Mouse (Mus musculus) liver, embryonic 13.5 days (tissue): ENCODE results near the gene Tbk1. TPM values are rescaled to one million over a fixed set of nuclear protein-coding genes. Genes with fewer than 3 reads are reported as not detected.

Source experiments
- ATAC-seq: fragments of 200-750 bp; cut with Nextera tagmentation; 2 replicates; pipeline ENCODE4 v1.8.0; 2017; ENCODE audit warnings: low read depth, mild to moderate bottlenecking, moderate number of reproducible peaks, moderate library complexity
- DNase-seq: peaks from one replicate; pipeline ENCODE4 v3.0.0; 2022
- H3K27ac ChIP-seq: fragments of 300-500 bp; sonication (generic); 2 replicates; pipeline ENCODE4 v1.5.1; 2015; ENCODE audit warnings: moderate library complexity, mild to moderate bottlenecking, inconsistent platforms
- H3K27me3 ChIP-seq: fragments of 300-500 bp; sonication (generic); 2 replicates; pipeline ENCODE4 v1.6.1; 2015; ENCODE audit warnings: mild to moderate bottlenecking, inconsistent platforms
- H3K36me3 ChIP-seq: fragments of 300-500 bp; sonication (generic); 2 replicates; pipeline ENCODE4 v1.6.1; 2015; ENCODE audit warnings: mild to moderate bottlenecking, inconsistent platforms
- H3K4me1 ChIP-seq: fragments of 300-500 bp; sonication (generic); replicated peaks from 2 replicates; pipeline ENCODE4 v1.6.1; 2015; ENCODE audit warnings: inconsistent platforms
- H3K4me2 ChIP-seq: fragments of 300-500 bp; sonication (generic); 2 replicates; pipeline ENCODE4 v1.6.1; 2015; ENCODE audit warnings: inconsistent platforms, mild to moderate bottlenecking, moderate library complexity
- H3K4me3 ChIP-seq: fragments of 300-500 bp; sonication (generic); replicated peaks from 2 replicates; pipeline ENCODE4 v1.5.1; 2015; ENCODE audit warnings: mild to moderate bottlenecking, inconsistent platforms
- H3K9ac ChIP-seq: fragments of 300-500 bp; sonication (generic); 2 replicates; pipeline ENCODE4 v1.6.1; 2015; ENCODE audit warnings: mild to moderate bottlenecking, inconsistent platforms
- H3K9me3 ChIP-seq: fragments of 300-500 bp; sonication (generic); replicated peaks from 2 replicates; pipeline ENCODE4 v1.6.1; 2016; ENCODE audit warnings: inconsistent platforms
- WGBS: fragments of 180-500 bp; shearing (Covaris S2); methylation state at CpG from one replicate; pipeline ENCODE4 v1.1.7; 2015; ENCODE audit not compliant: insufficient replicate concordance; 5-methylcytosine and 5-hydroxymethylcytosine counted together
- polyA plus RNA-seq: library from polyadenylated mRNA; unstranded; fragments of >200 nt; fragmentation: Nextera tagmentation; extraction: Ambion mirVana; gene quantifications from 2 replicates; pipeline ENCODE4 v1.2.1, GENCODE M21; 2015

Tbk1 gene
- polyA plus RNA-seq: 18.4 and 22.7 TPM in 2 replicates

- Histone ChIP-seq H3K27me3 (no peaks in the 10 kb centered on the region), H3K4me2 (peak within 1 kb of the TSS; percentile 78), H3K27ac (peak within 1 kb of the TSS; percentile 85), H3K9ac (peak within 1 kb of the TSS; percentile 91), H3K4me1 (peaks cover 47% of the 10 kb centered on the region), H3K9me3 (no peaks in the 10 kb centered on the region), H3K36me3 (peaks cover 45% of the 10 kb centered on the region), H3K4me3 (peak within 1 kb of the TSS; percentile 95)
- ATAC-seq (peak; percentile 97), DNase-seq (peak; percentile 92)
- under 1% methylated on average over 58 of the region's 58 CpGs for WGBS
Observed at GRCm38 (mm10) chr10:121586675-121587370, at the start of gene Tbk1. Gene Tbk1, minus strand, starts transcription at chr10:121586787.

DNA sequence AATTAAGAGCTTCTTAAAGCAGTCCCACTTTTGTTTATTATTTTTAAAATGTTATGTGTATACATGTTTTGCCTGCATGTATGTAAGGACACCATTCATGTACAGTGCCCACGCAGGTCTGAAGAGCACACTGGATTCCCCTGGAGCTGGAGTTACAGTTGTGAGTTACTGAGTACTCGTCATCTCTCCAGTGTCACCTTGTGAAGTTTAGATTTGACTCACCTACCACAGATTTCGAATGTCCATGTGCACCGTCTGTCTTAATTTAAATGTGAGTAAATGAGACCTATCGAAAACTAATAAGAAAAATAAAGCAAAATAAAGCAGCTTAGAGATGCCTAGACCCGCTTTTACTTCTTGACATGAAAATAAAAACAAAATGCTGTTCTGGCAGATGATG lies 49.7 kb upstream of the Tbk1 start:
- 72% methylated on average over 6 of the region's 6 CpGs for WGBS
- Histone ChIP-seq H3K4me3 (no peak overlapping the region), H3K27me3 (peaks cover 18% of the 10 kb centered on the region), H3K9me3 (no peaks in the 10 kb centered on the region), H3K9ac (no peak overlapping the region), H3K4me2 (no peak overlapping the region), H3K36me3 (no peaks in the 10 kb centered on the region), H3K4me1 (0 out of 2 replicates have a peak, but pooled peaks cover 6% of the 10 kb centered on the region), H3K27ac (no peak overlapping the region)
- DNase-seq: no peak
- ATAC-seq: no peak

DNA sequence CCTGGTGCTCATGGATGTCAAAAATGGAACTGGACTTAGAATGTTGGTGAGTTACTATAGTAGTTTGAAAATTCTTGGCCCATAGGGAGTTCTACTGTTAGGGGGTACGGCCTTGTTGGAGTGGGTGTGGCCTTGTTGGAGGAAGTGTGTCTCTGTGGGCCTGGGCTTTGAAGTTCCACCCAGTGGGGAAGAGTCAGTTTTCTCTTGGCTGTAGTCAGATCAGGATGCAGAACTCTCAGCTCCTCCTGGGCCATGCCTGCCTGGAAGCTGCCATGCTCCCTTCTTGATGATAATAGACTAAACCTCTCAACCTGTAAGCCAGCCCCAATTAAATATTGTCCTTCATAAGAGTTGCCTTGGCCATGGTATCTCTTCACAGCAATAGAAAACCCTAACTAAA lies 47.6 kb upstream of the Tbk1 start:
- Histone ChIP-seq H3K9ac (no peak overlapping the region), H3K9me3 (no peaks in the 10 kb centered on the region), H3K27ac (no peak overlapping the region), H3K27me3 (no peaks in the 10 kb centered on the region), H3K4me1 (0 out of 2 replicates have a peak, but pooled peaks cover 3% of the 10 kb centered on the region), H3K36me3 (no peaks in the 10 kb centered on the region), H3K4me2 (no peak overlapping the region), H3K4me3 (no peak overlapping the region)
- no peak for ATAC-seq
- 19% methylated on average over 1 of the region's 1 CpGs for WGBS
- DNase-seq: no peak

GRCm38 (mm10) chr10:121628561-121629040 lies 42.0 kb upstream of the Tbk1 start:
- Histone ChIP-seq H3K4me1 (peaks cover 32% of the 10 kb centered on the region), H3K36me3 (no peaks in the 10 kb centered on the region), H3K27me3 (no peaks in the 10 kb centered on the region), H3K4me2 (no peak overlapping the region), H3K4me3 (no peak overlapping the region), H3K9ac (no peak overlapping the region), H3K27ac (no peak overlapping the region), H3K9me3 (no peaks in the 10 kb centered on the region)
- 72% methylated on average over 6 of the region's 6 CpGs for WGBS
- ATAC-seq (no peak), DNase-seq (no peak)

DNA sequence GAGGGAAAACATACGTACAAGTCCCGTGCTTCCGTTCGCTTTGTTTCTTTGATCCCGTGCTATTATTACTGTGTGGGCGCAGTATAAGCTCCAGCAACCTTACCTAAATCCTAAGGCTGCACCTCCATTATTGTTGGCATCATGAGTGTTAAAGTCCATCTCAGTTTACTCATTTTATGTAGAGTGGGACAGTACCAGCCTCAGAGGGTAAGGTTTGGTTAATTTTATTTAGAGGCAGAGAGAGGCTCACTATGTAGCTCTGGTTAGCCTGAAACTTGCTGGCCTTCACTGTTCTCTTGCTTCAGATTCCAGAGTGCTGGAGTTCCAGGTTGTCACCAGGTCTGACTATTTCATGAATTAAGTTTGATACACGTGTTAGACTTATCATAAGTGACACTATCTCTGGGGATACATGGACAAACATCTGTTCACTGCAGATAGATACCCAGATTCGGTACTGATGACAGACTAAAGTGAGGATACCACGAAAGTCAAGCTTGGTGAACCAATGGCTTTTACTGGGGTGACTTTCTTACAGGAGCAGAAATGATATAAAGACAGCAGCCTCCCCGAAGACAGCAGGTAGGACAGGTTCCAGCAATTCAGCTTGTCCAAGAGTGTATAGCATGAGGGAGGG lies 40.7 kb upstream of the Tbk1 start:
- Histone ChIP-seq H3K4me1 (peaks cover 38% of the 10 kb centered on the region), H3K4me3 (peak overlapping the region; percentile 95), H3K36me3 (peaks cover 9% of the 10 kb centered on the region), H3K9ac (peak overlapping the region; percentile 70; the same call in 1 of the 2 replicates), H3K4me2 (peak overlapping the region; percentile 82), H3K27me3 (no peaks in the 10 kb centered on the region), H3K27ac (peak overlapping the region; percentile 64), H3K9me3 (no peaks in the 10 kb centered on the region)
- WGBS: 67% methylated on average over 10 of the region's 10 CpGs
- no peak for DNase-seq
- ATAC-seq: no peak

DNA sequence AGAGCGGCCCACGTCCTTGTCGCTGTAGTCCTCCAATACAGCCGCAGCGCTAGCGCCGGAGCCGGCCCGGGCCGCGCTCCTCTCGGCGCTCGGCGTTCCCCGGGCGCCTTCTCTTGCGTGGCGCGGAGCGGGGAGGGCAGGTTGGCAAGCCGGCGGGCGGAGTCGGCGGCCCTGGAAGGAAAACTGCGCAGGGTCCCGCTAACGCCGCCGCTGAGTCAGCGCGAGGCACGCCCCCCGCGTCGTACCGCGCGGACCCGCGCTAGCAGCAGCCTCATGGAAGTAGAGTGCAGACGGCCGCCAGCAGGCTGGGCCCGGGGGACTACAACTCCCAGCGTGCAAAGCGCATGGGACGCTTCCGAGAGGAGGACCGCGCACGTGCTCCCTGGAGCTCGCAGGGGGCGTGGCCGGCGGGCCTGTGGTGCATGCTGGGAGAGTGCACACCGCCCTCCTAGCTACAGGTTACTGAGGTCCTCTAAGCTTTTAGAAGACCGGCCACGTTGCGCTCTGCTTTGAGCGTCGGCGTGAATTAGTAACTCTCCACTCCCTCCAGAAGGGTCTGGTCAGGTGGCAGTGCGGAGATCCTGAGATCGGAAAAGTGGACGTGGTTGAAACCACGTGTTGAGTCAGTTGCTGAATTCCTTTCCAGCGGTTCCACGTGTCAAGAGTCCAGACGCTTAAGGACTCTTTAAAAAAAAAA lies 39.7 kb upstream of the Tbk1 start, which contains the start of gene Xpot:
Xpot (minus strand) TSS at position 147 of the 697 bp plus-strand sequence.
- peak within 1 kb of the TSS; percentile 95 for H3K27ac ChIP-seq
- ATAC-seq: peak; percentile 99
- H3K4me1 ChIP-seq: peaks cover 38% of the 10 kb centered on the region
- peak within 1 kb of the TSS; percentile 99 for H3K9ac ChIP-seq
- H3K36me3 ChIP-seq: peaks cover 19% of the 10 kb centered on the region
- H3K4me3 ChIP-seq: peak within 1 kb of the TSS; percentile 95
- no peaks in the 10 kb centered on the region for H3K27me3 ChIP-seq
- under 1% methylated on average over 70 of the region's 70 CpGs for WGBS
- H3K9me3 ChIP-seq: no peaks in the 10 kb centered on the region
- peak; percentile 99 for DNase-seq
- peak within 1 kb of the TSS; percentile 82 for H3K4me2 ChIP-seq

GRCm38 (mm10) chr10:121625407-121626185 lies 39.0 kb upstream of the Tbk1 start:
- Histone ChIP-seq H3K4me3 (peak overlapping the region; percentile 95), H3K36me3 (peaks cover 26% of the 10 kb centered on the region), H3K27me3 (no peaks in the 10 kb centered on the region), H3K4me1 (peaks cover 38% of the 10 kb centered on the region), H3K9me3 (no peaks in the 10 kb centered on the region), H3K9ac (peak overlapping the region; percentile 99), H3K4me2 (peak overlapping the region; percentile 82), H3K27ac (peak overlapping the region; percentile 95)
- DNase-seq (no peak), ATAC-seq (peak; percentile 44)
- WGBS: 0% methylated on average over 41 of the region's 41 CpGs

GRCm38 (mm10) chr10:121625006-121625405 lies 38.4 kb upstream of the Tbk1 start:
- peak overlapping the region; percentile 95 for H3K27ac ChIP-seq

GRCm38 (mm10) chr10:121623670-121624069 lies 37.1 kb upstream of the Tbk1 start:
- H3K4me3 ChIP-seq: peak overlapping the region; percentile 95
- no peak overlapping the region for H3K27ac ChIP-seq
- H3K27me3 ChIP-seq: no peaks in the 10 kb centered on the region
- H3K36me3 ChIP-seq: peaks cover 44% of the 10 kb centered on the region
- H3K9me3 ChIP-seq: no peaks in the 10 kb centered on the region
- H3K4me2 ChIP-seq: peak overlapping the region; percentile 82
- peaks cover 38% of the 10 kb centered on the region for H3K4me1 ChIP-seq
- H3K9ac ChIP-seq: peak overlapping the region; percentile 99; the same call in 1 of the 2 replicates
- 76% methylated on average over 7 of the region's 7 CpGs for WGBS
- DNase-seq (no peak), ATAC-seq (no peak)

More at GRCm38 (mm10) chr10:121625006-121625405, 38.4 kb upstream of the Tbk1 start:
- WGBS: 4% methylated on average over 9 of the region's 9 CpGs
- no peak for DNase-seq
- ATAC-seq: no peak
- Histone ChIP-seq H3K27me3 (no peaks in the 10 kb centered on the region), H3K4me1 (peaks cover 38% of the 10 kb centered on the region), H3K9ac (peak overlapping the region; percentile 99), H3K4me3 (peak overlapping the region; percentile 95), H3K9me3 (no peaks in the 10 kb centered on the region), H3K36me3 (peaks cover 32% of the 10 kb centered on the region), H3K4me2 (peak overlapping the region; percentile 82)

- 81% methylated on average over 6 of the region's 6 CpGs for WGBS
- H3K4me3 ChIP-seq: no peak overlapping the region
- H3K36me3 ChIP-seq: peaks cover 56% of the 10 kb centered on the region
- H3K27me3 ChIP-seq: no peaks in the 10 kb centered on the region
- no peaks in the 10 kb centered on the region for H3K9me3 ChIP-seq
- H3K4me2 ChIP-seq: no peak overlapping the region
- peaks cover 33% of the 10 kb centered on the region for H3K4me1 ChIP-seq
- no peak overlapping the region for H3K9ac ChIP-seq
- DNase-seq (no peak), ATAC-seq (no peak)
- no peak overlapping the region for H3K27ac ChIP-seq
Observed at GRCm38 (mm10) chr10:121622431-121622830, 35.8 kb upstream of the Tbk1 start.
